Mouse (Mus musculus): ENCODE measurements around the gene Cmss1. TPM values are rescaled to one million over a fixed set of nuclear protein-coding genes. Genes with fewer than 3 reads are reported as not detected.

Gene Cmss1
- polyA plus RNA-seq (2012; ENCODE audit: low replicate concordance): 20.5 and 40.8 TPM in 2 replicates

DNA sequence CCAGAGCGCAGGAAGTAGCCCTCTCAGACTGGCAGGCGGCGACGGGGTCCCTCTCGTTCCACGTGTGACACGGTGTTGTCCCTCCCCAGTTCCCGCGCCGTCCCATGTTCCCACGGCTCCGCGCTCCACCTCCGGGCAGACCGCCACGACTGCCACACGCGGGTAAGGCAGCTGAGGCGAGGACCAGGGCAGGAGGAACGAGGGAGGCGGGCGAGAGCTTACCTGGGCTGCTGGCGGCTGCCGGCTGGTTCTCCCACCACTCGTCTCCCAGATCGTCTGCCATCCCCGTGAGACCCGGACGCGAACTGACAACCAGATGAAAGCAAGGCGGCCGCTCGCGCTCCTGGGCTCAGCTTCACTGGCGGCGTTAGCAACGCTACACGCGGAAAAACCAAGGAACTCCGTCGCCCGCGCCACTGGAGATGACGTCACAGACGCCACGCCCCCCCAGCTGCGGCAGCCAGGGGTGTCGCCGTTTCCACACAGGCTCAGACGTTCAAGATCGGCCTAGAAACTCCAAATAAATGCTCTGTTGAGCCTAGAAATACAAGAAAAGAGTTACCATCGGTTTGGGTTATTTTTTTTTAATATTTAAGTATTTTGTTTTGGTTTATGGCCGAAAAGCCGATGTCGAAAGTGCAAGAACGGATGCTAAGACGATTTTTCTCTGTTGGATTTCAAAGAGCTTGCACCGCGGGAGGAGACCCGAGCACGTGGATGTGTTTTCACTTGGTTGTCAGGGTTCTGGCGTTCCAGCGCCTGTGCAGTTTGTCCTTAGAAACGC lies at the start of gene Cmss1:
TSS of gene Cmss1 (minus strand) at position 421 of the 784 bp plus-strand sequence.

DNA sequence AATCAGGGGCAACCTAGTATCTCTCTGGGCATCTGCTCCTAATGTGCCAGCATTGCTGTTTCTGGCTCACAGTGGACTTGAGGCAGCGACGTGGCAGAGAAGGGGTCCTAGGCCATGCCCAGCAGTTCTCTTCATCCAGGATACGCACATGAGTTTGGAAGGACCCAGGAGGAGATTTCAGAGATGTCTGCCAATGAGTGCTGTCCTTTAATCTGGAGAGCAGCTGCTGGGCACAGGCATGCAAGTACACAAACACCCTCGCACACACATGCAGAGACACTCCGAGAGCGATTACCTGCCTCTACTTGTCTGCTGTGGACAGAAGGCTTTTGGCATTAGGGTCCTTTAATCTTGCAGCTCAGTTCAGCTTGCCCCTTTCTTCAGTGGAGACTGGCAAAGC lies 253.9 kb downstream of the Cmss1 start, which contains the start of gene Filip1l:
TSS of gene Filip1l (plus strand) at position 343 of the 400 bp plus-strand sequence.

DNA sequence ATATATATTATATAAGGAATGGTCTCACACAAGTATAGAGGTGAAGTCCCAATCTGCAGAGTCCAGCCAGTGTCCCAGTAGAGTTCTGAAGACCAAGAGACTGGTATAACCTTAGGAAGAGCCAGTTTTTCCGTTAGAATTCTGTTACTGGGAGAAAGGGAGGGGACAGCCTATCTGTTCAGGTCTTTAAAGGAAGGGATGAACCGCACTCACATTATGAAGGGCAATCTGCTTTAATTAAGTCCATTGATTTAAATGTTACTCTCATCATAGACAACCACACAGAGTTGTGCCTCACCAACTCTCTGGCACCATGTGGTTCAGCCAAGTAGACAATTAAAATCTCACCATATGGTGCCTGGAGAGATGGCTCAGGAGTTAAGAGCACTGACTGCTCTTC lies 313.9 kb downstream of the Cmss1 start, which contains the start of gene Tmem30c:
TSS of gene Tmem30c (minus strand) at position 101 of the 400 bp plus-strand sequence.

Other genes with a start within 250 kb of the Cmss1 start
- gene Col8a1, start 147.9 kb upstream of the Cmss1 start, polyA plus RNA-seq (2012; ENCODE audit: low replicate concordance): 0.08 and 0.14 TPM in 2 replicates

All from leukemia stem cell, adult 10-12 weeks (primary cell).